Mouse (Mus musculus): ENCODE data around the gene Lrrc27.

GRCm38 (mm10) chr7:139200108-139200507 is 12.7 kb upstream of the Lrrc27 start:
- TF ChIP-seq POLR2A (IDR thresholded peaks at IDR 0.05; ENCODE audit: insufficient read depth, low read length) (no peak), CTCF (IDR thresholded peaks at IDR 0.05; ENCODE audit: low read depth, low read length) (peak; percentile 72), EP300 (IDR thresholded peaks at IDR 0.05; ENCODE audit: insufficient read depth, low read depth, low read length) (no peak)
